Mouse (Mus musculus) E14TG2a.4 (cell line): ENCODE data around the gene Jph3.

ENCODE experiments used
- CTCF ChIP-seq: conservative IDR thresholded peaks from 2 replicates; pipeline ENCODE4 v1.5.1; 2014; ENCODE audit warnings: low read length
- NANOG ChIP-seq: IDR thresholded peaks from 2 replicates; pipeline ENCODE4 v1.6.1; 2014; ENCODE audit warnings: borderline replicate concordance, low read length, mixed read lengths

DNA sequence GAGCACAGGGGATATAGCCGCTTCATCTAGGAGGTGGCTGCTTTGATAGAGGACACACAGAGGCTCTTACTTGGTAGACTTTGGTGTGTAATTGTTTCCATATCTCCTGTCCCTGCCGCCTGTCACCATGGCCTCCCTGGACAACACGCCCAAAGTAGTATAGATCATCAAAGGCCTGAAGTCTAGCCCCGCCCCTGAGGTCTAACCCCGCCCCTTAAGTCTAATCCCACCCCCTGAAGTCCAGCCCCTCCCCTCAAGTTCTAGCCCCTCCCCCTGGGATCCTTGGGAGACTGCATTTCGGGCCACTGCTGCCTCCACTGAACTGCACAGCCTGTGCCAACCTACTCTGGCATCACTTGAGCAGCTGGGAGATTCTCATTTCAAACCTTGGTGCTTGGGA, 10.5 kb upstream of the Jph3 start:
- TF ChIP-seq CTCF = no peak
- no peak for TF ChIP-seq NANOG
